Mouse (Mus musculus) small intestine, adult 2 months (tissue): ENCODE data around the gene Mtus2. TPM values are rescaled to one million over a fixed set of nuclear protein-coding genes. Genes with fewer than 3 reads are reported as not detected.

Source experiments
- H3K27ac ChIP-seq: fragments of 200-500 bp; 2 replicates; pipeline ENCODE4 v1.5.1; 2012; ENCODE audit warnings: low read depth, low read length, control low read depth, inconsistent platforms; ENCODE audit not compliant: insufficient read depth
- H3K27me3 ChIP-seq: fragments of 200-500 bp; 2 replicates; pipeline ENCODE4 v1.6.1; 2012; ENCODE audit warnings: mild to moderate bottlenecking, moderate library complexity, low read length, inconsistent platforms; ENCODE audit not compliant: control insufficient read depth, insufficient read depth
- H3K36me3 ChIP-seq: fragments of 200-500 bp; 2 replicates; pipeline ENCODE4 v1.6.1; 2012; ENCODE audit warnings: mild to moderate bottlenecking, low read length, control low read depth, inconsistent platforms; ENCODE audit not compliant: control insufficient read depth, insufficient read depth
- H3K4me1 ChIP-seq: fragments of 200-500 bp; 2 replicates; pipeline ENCODE4 v1.6.1; 2012; ENCODE audit warnings: low read length, inconsistent platforms, mixed read lengths; ENCODE audit not compliant: control insufficient read depth, insufficient read depth, insufficient read length
- H3K4me3 ChIP-seq: fragments of 200-500 bp; 2 replicates; pipeline ENCODE4 v1.5.1; 2012; ENCODE audit warnings: low read depth, mild to moderate bottlenecking, control low read depth, inconsistent platforms, low read length, moderate library complexity
- CTCF ChIP-seq: fragments of 200-500 bp; IDR thresholded peaks from 2 replicates; pipeline ENCODE4 v1.5.1; 2012; ENCODE audit warnings: low read depth, mild to moderate bottlenecking, control low read depth, inconsistent platforms, low read length, moderate library complexity, mixed read lengths; ENCODE audit not compliant: insufficient replicate concordance, insufficient read length; ENCODE audit errors: extremely low read depth
- POLR2A ChIP-seq: fragments of 200-500 bp; IDR thresholded peaks from 2 replicates; pipeline ENCODE4 v1.6.1; 2012; ENCODE audit warnings: low read depth, mild to moderate bottlenecking, control low read depth, inconsistent platforms, low read length, moderate library complexity
- WGBS: fragments of 180-500 bp; shearing (Covaris S2); methylation state at CpG from one replicate; pipeline ENCODE4 v1.1.7; 2018; 5-methylcytosine and 5-hydroxymethylcytosine counted together
- polyA plus RNA-seq: library from polyadenylated mRNA; depleted of rRNA; stranded (reverse); fragments of >200 nt; gene quantifications from 2 replicates; pipeline ENCODE4 v1.2.3, GENCODE M21; 2012

Mtus2 gene
- polyA plus RNA-seq, 1 experiment = 1.8 TPM

DNA sequence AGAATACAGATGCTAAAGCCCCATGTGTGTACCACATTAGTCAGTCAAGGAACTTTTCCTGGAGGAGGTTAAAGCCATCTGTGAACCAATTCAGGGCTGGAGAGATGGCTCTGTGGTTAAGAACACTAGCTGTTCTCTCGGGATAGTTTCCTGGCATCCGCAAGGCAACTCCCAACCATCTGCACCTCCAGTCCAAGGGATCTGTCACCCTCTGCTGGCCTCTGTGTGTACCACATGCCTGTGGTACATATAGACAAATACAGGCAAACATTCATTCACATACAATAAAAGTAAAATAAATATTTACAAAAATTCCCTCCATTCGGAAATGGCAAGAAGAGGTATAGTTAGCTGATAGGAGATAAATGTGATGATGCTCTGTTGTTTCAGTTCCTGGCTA, 184.5 kb downstream of the Mtus2 start:
- WGBS = 84% methylated on average over 3 of the region's 3 CpGs
- no peaks in the 10 kb centered on the region for H3K4me1 ChIP-seq
- H3K36me3 ChIP-seq = no peaks in the 10 kb centered on the region
- no peaks in the 10 kb centered on the region for H3K27me3 ChIP-seq
- no peak overlapping the region for H3K4me3 ChIP-seq
- no peak overlapping the region for H3K27ac ChIP-seq
- TF ChIP-seq CTCF = no peak
- no peak for TF ChIP-seq POLR2A

DNA sequence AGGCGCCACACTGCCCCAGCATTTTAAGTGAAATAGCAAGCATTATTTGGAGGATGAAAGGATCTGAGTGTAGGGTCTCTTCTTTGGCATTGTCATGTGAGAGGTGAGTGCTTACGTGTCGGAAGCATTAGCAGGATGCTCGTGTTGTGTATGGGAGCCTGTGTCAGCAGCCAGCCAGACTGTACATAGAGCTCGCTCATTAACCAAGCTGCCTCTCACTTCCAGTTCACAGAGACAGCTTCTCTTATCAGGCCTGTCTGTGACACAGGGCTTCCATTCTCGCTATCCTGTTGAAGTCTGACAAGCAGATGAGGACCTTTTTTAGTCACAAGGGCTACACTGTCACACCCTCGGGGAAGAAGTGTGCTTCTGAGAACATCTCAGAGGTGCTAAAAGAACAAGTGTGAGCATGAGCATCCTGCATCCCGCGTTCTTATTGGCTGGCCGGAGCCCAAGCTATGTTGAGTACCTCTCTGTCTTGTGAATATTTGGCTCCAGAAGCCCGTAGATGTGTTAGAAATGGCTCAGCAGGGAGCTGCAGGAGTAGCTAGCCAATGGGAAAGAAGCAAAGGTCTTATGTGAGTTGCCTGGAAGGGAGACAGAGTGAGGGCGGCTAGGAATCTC, 189.2 kb downstream of the Mtus2 start:
- H3K4me1 ChIP-seq = no peaks in the 10 kb centered on the region
- H3K36me3 ChIP-seq = no peaks in the 10 kb centered on the region
- 76% methylated on average over 12 of the region's 12 CpGs for WGBS
- H3K27me3 ChIP-seq = no peaks in the 10 kb centered on the region
- no peak overlapping the region for H3K27ac ChIP-seq
- no peak overlapping the region for H3K4me3 ChIP-seq
- TF ChIP-seq POLR2A (no peak), CTCF (no peak)

DNA sequence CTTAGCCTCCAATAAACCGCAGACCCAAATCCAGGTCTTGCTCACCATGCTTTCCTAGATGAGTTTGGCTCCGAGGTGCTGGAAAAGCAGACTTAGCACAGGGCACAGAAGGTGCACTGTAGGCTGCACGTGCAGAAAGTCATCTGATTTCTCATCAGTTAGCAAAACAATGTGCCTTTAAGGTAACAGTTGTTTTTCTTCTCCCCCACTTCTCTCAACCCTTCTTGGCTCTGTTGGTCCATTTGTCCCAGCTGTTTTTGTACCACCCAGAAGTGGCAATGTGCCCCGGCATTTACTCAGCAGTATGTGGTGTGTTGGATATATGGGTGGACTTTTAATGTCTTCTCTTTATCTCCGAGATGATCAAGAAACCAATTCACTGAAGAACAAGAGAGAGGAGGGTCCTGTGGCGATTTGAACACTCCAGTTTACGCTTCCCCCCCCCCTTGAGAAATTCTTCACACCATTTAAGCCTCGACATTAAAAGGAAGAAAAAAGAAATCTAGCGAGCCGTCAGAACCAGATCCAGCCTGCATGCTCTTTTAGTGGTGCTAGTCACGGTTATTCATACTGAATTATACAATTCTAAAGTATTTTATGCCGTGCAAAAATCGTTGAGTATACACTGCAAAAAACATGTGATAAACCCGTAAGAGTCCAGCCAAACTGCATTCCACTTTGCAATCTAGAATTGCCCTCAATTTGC, 194.9 kb downstream of the Mtus2 start:
- no peaks in the 10 kb centered on the region for H3K4me1 ChIP-seq
- WGBS = 73% methylated on average over 14 of the region's 14 CpGs
- no peak for TF ChIP-seq CTCF
- TF ChIP-seq POLR2A = no peak

DNA sequence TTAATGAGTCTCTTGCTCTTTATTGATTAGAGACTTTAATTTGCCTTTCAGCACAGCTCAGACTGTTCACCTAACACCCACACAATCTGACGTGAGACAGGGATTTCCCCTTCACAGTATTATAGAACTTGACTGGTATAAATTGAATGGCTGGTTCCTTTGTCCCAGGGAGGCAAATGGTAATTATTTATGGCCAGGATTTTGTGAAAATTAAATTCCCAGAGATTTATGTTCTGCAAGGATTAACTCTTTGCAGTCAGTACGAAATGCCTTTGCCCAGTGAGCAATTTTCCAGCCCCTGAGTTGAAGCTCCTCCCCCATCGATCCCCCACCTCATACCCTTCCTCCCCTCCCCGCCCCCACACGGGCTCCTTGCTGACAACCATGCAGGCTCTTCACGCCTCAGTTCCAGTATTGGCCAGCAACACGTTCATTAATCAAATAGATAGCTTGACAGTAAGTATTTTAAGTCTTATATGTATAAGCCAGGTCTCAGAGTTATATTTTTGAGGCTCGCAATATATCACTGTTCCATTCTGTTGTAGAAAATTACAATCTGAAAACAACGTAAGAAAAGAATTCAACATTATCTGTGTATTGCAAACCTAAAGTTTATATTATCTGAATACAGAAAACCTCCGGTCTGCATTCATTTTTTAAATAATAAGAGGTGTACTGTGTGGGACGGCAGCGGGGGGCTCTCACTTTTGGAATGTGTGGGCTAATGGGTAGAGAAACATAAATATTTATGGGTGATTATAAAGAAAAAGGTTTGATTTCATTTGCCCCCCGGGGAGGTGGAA, 195.7 kb downstream of the Mtus2 start:
- Histone ChIP-seq H3K27me3 (no peaks in the 10 kb centered on the region), H3K4me3 (no peak overlapping the region), H3K36me3 (no peaks in the 10 kb centered on the region), H3K27ac (no peak overlapping the region), H3K4me1 (no peaks in the 10 kb centered on the region)
- TF ChIP-seq POLR2A = no peak
- TF ChIP-seq CTCF = no peak
- 75% methylated on average over 13 of the region's 13 CpGs for whole genome bisulfite sequencing

More for the DNA sequence above, 194.9 kb downstream of the Mtus2 start:
- Histone ChIP-seq H3K27ac (no peak overlapping the region), H3K27me3 (no peaks in the 10 kb centered on the region), H3K36me3 (no peaks in the 10 kb centered on the region), H3K4me3 (no peak overlapping the region)

DNA sequence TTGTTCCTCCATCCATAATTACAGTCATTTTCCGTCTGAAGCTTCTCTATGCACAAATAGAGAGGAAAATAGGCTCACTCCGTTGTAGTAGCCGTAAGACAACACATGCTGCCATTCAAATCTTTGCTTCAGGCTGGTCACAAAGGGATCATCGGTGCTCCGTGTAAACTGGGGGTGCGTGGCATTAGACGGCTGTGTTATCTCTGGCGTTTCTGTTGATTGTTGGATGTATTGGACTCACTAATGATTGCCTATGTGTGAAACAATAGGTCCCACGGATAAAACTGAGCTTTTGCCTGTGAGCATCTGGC, 196.2 kb downstream of the Mtus2 start:
- 69% methylated on average over 9 of the region's 9 CpGs for WGBS
- Histone ChIP-seq H3K27ac (no peak overlapping the region), H3K4me1 (no peaks in the 10 kb centered on the region), H3K36me3 (no peaks in the 10 kb centered on the region), H3K4me3 (no peak overlapping the region), H3K27me3 (no peaks in the 10 kb centered on the region)
- no peak for TF ChIP-seq CTCF
- no peak for TF ChIP-seq POLR2A

DNA sequence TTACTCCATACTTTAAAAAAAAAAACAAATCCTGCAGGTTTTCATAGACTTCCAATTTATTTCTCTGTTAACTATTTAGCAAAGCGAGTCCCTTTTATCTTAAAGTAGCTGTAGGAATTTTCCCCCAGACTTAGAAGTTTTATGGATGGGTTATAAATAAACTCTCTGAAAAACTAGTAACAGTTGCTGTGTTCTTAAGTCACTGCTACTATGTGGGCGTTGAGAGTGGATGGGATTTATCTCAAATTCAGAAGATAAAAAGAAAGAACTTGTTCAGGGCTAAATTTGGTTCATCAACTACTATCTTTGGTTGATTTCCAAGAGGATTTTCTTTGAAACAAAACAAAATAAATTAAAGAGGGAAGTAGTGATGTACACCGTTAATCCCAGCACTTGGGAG, 197.6 kb downstream of the Mtus2 start:
- TF ChIP-seq CTCF (no peak), POLR2A (no peak)
- H3K36me3 ChIP-seq = no peaks in the 10 kb centered on the region
- 69% methylated on average over 3 of the region's 3 CpGs for WGBS
- no peak overlapping the region for H3K27ac ChIP-seq
- no peak overlapping the region for H3K4me3 ChIP-seq
- H3K4me1 ChIP-seq = no peaks in the 10 kb centered on the region
- H3K27me3 ChIP-seq = no peaks in the 10 kb centered on the region

DNA sequence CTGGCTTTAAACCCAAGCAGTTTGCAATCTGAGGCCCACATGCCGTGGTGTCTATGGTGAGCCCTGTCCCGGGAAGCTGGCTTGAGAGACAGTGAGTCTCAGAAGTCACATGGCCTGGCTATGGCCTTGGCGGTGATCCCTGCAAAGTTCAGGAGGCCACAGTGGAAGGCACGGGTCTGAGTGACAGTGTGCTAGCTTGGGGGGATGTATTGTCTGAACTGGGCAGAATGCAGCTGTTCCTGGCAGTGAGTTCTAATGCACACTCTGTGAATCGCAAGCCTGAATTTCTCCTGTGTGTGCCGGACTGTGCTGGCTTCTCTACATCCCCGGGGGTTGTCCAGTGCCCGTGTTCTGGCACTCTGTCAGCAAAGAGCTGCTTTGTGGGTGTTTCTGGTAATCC, 202.2 kb downstream of the Mtus2 start:
- Histone ChIP-seq H3K4me3 (no peak overlapping the region), H3K27me3 (no peaks in the 10 kb centered on the region), H3K27ac (no peak overlapping the region), H3K36me3 (no peaks in the 10 kb centered on the region), H3K4me1 (no peaks in the 10 kb centered on the region)
- WGBS = 66% methylated on average over 8 of the region's 8 CpGs
- TF ChIP-seq CTCF (no peak), POLR2A (no peak)
